Mouse (Mus musculus) T-helper 17 cell (primary cell): ENCODE measurements at regions not wholly inside any gene's neighbourhood (a gene's known extent, or its start where the extent isn't known, plus 50 kb on each side); places are given as distances from the start of the nearest gene placed in this dataset.
"Not testable (repeated sequence)": the region's sequence is repeated elsewhere in the genome, so short reads cannot be mapped to it uniquely, and the experiment has no call there.

ENCODE experiments used
- in situ Hi-C, 2 experiments: fragments of 300-600 bp; cut with MboI, MseI; formaldehyde crosslinking; loops; 1 replicate in 1 of 2; 2 replicates in 1 of 2; pipeline ENCODE4 v1.15.1; 2025; ENCODE audit warnings: high pct_unique_total_duplicates in 2 of 2

DNA sequence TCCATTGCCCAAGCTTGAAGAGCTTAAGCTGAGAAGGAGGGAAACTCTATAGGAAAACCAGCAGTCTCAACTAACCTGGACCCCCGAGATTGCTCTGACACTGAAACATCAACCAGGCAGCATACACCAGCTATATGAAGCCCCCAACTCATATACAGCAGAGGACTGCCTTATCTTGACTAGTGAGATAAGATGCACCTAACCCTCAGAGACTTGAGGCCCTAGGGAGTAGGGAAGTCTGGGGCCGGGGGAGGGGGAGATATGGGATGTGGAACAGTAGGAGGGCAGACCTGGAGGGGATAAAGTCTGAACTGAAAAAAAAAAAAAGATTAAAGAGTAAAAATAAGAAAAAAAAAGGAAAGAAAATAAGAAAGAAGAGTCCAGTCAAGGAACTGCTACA is 540.5 kb upstream of the Pkdcc start:
- in situ Hi-C loops, result no loop called here

DNA sequence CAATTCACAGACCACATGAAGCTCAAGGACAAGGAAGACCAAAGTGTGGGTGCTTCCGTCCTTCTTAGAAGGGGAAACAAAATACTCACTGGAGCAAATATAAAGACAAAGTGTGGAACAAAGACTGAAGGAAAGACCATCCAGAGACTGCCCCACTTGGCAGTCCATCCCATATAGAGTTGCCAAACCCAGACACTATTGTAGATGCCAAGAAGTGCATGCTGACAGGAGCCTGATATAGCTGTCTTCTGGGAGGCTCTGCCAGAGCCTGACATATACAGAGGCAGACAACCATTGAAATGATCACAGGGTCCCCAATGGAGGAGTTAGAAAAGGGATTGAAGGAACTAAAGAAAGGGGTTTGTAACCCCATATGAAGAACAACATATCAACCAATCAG is 548.5 kb upstream of the Pkdcc start:
- in situ Hi-C loops, result not testable (repeated sequence)

- in situ Hi-C loops, result no loop called here
These were observed 550.7 kb upstream of the Pkdcc start for GRCm38 (mm10) chr17:82664352-82664751.

DNA sequence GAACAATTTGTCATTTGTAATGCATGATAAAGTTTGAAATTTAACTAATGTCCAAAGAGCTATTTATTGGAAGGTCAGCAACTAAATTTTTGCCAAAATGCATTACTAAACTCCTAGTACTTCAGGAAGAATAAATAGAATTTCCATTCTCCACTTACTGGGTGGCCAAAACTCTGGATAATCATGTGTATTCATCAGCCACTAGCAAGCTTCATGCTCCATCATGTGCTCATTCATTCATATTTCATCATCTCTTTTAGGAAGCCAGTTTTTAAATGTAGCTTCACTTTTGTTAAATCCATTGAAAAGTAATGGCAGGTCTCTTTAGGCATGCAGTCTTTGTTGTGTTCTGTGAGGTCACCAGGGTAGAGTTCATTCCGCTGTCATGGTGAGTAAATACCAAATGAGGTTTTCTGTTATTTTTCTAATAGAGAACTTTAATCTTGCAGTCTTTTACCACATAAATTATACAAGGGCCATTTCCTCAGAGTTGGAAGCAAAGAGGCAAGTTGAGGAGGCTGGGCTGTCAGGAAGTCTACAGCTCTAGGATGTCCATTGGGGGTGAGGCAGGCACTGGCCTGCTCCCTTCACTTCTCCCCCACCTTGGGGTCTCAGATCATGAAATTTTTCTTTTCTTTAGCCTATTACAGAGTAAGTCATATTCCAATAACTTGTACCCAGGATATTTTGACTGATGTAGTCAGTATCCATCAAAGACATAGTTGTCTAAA is 578.5 kb upstream of the Pkdcc start:
- in situ Hi-C loops, result no loop called here

GRCm38 (mm10) chr17:82635849-82636248 is 579.2 kb upstream of the Pkdcc start:
- in situ Hi-C loops, result no loop called here

DNA sequence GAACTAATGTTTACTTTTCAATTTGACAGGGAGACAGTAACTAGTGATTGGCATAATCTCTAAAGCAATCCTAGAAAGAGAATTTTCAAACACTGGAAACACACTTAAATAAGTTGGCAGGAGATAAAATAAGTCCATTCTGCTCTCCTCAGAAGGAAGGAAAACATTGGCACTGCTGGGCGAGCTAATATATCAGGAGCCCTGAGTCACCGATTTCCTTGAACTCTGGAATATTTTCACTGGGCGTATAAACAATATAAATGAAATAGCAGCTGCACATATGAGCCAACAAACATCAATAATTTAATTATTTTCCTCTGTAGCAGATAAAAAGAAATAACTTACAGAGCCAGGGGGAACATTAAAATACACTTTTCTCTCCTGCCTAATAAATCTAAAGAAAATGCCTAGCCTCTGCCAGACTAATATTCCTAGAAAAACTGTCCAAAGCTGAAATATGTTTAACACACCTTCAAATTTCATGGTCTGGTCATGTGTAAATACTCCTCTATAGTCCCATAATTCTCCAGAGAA is 608.4 kb upstream of the Pkdcc start:
- in situ Hi-C loops, result no loop called here

GRCm38 (mm10) chr17:82583801-82584200 is 631.3 kb upstream of the Pkdcc start:
- in situ Hi-C loops, result no loop called here

- in situ Hi-C loops, result no loop called here
These were observed 681.6 kb upstream of the Pkdcc start for GRCm38 (mm10) chr17:82533521-82533920.

DNA sequence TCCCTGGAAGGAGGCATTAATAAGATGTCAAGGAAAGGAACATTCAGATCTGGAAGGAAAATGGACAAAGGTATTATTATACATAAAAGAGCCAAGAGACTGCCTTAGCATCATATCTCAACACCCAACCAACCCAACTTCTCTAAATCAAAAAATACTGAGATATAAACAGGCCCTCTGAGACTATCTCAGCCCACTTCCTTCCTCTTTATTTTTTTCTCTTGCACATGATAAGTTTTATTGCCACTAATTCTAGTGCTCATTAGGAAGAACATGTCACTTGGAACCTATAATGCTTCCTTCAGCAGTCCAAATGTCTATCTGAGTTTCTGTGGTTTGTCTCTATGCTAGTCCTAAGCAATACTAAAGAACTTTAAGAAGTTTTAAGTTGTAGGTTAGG is 697.0 kb upstream of the Pkdcc start:
- in situ Hi-C loops, result no loop called here

DNA sequence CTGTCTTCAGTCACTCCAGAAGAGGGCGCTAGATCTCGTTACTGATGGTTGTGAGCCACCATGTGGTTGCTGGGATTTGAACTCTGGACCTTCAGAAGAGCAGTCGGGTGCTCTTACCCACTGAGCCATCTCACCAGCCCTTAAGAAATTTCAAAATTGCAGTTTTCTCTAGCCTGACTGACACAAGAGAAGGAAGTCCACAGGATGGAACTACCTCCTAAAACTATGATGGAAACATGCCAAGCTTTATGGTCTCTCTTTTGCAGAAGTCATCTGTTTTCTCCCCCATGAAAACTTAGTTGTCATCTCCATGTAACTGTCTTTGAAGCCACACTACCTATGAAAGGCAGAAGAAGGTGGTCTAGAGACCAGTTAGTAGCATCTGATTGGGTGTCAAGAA is 698.2 kb upstream of the Pkdcc start:
- in situ Hi-C loops, result no loop called here

DNA sequence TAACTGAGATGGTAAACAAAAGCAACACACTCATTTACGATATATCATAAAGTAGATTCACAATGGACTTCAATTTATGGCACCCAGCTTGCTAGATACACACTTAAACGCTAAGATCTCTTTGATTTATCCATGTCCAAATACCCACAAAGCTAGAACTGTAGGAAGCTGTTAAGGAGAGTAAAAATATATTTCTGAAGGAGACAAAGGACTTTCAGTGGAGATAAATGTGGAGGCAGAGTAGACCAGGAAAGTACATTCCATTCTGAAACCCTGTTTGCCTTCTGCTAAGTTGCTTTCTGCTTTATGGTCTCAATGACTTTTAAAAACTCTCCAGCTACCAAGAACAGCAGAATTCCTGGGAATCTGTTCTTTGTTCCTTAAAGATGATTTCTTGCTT is 701.3 kb upstream of the Pkdcc start:
- in situ Hi-C loops, result no loop called here

DNA sequence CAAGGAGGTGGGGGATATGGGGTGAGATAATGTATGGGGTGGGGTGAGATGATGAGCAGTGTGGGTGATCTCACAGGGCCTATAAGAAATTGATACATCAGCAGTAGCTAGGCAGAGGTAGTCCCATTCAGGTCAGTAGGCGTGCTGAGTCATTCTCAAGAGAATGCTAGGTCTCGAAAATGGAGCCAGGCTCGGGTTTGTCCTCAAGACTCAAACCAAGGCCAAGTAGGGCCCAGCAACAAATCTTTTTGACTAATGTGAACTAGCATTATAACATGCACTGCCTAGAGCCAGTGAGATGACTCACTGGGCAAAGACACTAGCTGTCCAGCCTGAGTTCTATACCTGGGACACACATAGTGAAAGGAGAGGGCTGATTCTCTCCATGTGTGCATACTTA is 710.8 kb upstream of the Pkdcc start:
- in situ Hi-C loops, result loop anchor here in 1 of 2 experiments (5.0 kb wide), 1 partner anchor 107 kb away; no protein-coding TSS in a partner anchor

GRCm38 (mm10) chr17:82485544-82485943 is 729.5 kb upstream of the Pkdcc start:
- in situ Hi-C loops, result no loop called here

DNA sequence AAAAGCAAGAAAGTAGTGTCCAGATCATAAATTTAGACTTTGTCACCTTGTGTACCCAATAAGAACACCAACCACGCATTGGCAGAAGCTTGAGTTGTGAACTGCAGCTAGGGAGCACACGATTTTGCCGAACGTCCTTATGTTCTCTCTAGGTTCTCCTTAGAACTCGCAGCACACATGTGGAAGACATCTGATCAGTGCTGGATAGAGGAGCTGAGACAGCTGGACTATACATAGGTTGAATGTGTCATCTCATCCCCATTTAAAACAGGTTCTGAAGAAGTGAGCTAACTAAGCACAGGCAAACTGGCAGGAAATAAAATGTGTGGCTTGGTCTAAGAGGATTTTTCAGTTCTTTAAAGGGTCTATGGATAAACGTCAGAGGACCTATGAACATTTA is 730.5 kb upstream of the Pkdcc start:
- in situ Hi-C loops, result no loop called here

GRCm38 (mm10) chr17:82457972-82458371 is 719.8 kb upstream of the Slc8a1 start:
- in situ Hi-C loops, result no loop called here

DNA sequence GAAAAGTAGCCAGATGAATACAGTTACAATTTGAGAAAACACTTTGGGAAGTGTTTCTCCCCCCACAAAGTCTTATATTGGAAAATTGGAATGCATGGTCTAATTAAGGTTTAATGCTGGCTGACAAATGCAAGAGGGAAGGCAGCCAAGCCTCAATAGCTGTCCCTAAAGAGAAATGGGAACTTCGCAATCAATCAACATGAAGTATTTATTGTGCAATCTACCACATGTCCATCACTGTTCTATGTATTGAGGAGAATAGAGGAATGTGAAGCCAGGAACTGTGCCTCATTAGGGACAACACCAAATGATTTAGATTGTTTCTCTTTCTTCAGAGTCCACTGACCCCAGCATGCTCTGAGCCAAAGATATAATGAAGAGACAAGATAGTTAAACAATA is 715.7 kb upstream of the Slc8a1 start:
- in situ Hi-C loops, result no loop called here

GRCm38 (mm10) chr17:82439105-82439504 is 700.9 kb upstream of the Slc8a1 start:
- in situ Hi-C loops, result no loop called here

GRCm38 (mm10) chr17:82437206-82437605 is 699.0 kb upstream of the Slc8a1 start:
- in situ Hi-C loops, result no loop called here

- in situ Hi-C loops, result no loop called here
These were observed 694.5 kb upstream of the Slc8a1 start for GRCm38 (mm10) chr17:82432678-82433077.

- in situ Hi-C loops, result no loop called here
These were observed 670.1 kb upstream of the Slc8a1 start for GRCm38 (mm10) chr17:82408296-82408695.

DNA sequence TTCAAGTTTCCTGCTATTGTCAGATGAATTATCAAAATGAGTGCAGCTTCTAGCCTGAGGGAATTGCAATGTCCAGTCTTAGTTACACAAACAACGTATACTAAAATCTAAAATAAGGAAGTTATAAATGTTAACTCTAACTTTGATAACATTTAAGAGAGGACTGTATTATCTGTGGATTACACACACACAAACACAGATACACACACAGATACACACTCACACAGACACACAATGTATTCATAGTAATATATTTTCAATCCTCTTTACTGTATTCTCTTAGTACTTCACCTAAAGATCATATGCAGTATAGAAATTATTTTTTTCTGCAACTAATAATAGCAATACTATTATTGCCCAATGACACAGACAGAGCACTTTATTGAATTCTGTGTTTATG is 661.2 kb upstream of the Slc8a1 start:
- in situ Hi-C loops, result loop anchor here in 1 of 2 experiments (5.0 kb wide), 1 partner anchor 103 kb away; no protein-coding TSS in a partner anchor

DNA sequence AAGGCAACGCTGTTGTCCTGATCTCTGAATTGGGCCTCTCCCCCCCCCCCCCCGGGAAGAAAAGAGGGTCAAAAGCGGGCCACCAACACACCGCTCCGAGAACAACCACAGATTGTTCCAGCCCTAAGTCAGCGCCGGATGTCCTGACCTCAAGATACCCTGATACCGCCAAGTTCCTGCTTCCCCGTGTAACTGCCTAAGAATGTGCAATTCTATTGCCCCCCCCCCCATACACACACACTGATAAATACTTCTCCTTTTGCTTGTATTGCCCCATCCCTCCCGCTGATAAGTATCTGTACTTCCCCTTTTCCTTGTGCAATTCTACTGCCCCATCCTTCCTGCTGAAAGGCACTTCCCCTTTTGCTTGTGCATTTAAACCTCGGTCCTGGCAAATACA is 641.2 kb upstream of the Slc8a1 start:
- in situ Hi-C loops, result not testable (repeated sequence)

DNA sequence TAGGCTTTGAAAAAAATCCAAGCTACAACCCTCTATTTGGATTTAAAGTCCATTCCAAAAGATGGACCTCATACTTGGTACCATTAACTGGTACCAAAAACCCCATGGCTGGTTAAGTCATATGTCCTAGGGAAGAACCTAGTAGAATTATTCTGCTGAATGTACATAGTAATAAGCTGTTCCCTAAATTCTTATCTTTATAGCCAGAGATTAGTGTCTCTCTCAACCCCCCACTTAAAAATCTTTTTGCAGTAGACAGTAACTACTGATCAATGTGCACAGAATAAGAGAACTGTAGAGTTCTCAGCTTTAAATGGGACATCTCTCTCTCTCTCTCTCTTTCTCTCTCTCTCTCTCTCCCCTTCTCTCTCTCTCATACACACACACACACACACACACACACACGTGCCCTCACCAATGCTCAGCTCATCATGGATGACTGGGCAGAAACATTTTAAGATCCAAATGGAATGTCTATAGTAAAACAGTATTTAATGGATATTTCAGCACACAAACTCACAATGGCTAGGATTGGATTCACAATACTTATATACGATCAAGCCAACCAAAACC is 640.2 kb upstream of the Slc8a1 start:
- in situ Hi-C loops, result no loop called here
